Mouse (Mus musculus): ENCODE results near the gene Lrrc3b.

- TF ChIP-seq CTCF (conservative IDR thresholded peaks at IDR 0.05; ENCODE audit: insufficient read depth, insufficient read length, low read depth, low read length) (no peak), POLR2A (IDR thresholded peaks at IDR 0.05; ENCODE audit: low read depth, low read length) (no peak)
Measured at GRCm38 (mm10) chr14:15384532-15384931, 54.3 kb downstream of the Lrrc3b start.

Data from kidney, adult 2 months (tissue).